Mouse (Mus musculus) hindbrain, embryonic 11.5 days (tissue): ENCODE measurements around the gene Alx3. TPM values are rescaled to one million over a fixed set of nuclear protein-coding genes. Genes with fewer than 3 reads are reported as not detected.

Experiments used
- ATAC-seq: fragments of 200-750 bp; cut with Nextera tagmentation; 2 replicates; pipeline ENCODE4 v1.8.0; 2017; ENCODE audit warnings: mild to moderate bottlenecking, moderate TSS enrichment, moderate library complexity; ENCODE audit not compliant: low FRiP score
- DNase-seq: peaks from one replicate; pipeline ENCODE4 v3.0.0-alpha.2; 2015; ENCODE audit warnings: low spot score
- H3K27ac ChIP-seq: fragments of 300-500 bp; sonication (generic); 2 replicates; pipeline ENCODE4 v1.5.1; 2014; ENCODE audit warnings: mild to moderate bottlenecking, low read depth, low read length
- H3K27me3 ChIP-seq: fragments of 300-500 bp; sonication (generic); 2 replicates; pipeline ENCODE4 v1.6.1; 2014; ENCODE audit warnings: mild to moderate bottlenecking, low read length, moderate library complexity, mixed read lengths; ENCODE audit not compliant: control insufficient read depth, insufficient read depth
- H3K36me3 ChIP-seq: fragments of 300-500 bp; sonication (generic); 2 replicates; pipeline ENCODE4 v1.6.1; 2014; ENCODE audit warnings: mild to moderate bottlenecking, low read length, moderate library complexity, mixed read lengths; ENCODE audit not compliant: control insufficient read depth, insufficient read depth
- H3K4me1 ChIP-seq: fragments of 300-500 bp; sonication (generic); replicated peaks from 2 replicates; pipeline ENCODE4 v1.6.1; 2014; ENCODE audit warnings: low read length, mixed read lengths; ENCODE audit not compliant: control insufficient read depth, insufficient read depth
- H3K4me2 ChIP-seq: fragments of 300-500 bp; sonication (generic); replicated peaks from 2 replicates; pipeline ENCODE4 v1.6.1; 2014; ENCODE audit warnings: mild to moderate bottlenecking, low read depth, low read length
- H3K4me3 ChIP-seq: fragments of 300-500 bp; sonication (generic); 2 replicates; pipeline ENCODE4 v1.5.1; 2014; ENCODE audit warnings: low read depth, low read length
- H3K9ac ChIP-seq: fragments of 300-500 bp; sonication (generic); 2 replicates; pipeline ENCODE4 v1.6.1; 2014; ENCODE audit warnings: low read depth, low read length
- H3K9me3 ChIP-seq: fragments of 300-500 bp; sonication (generic); 2 replicates; pipeline ENCODE4 v1.6.1; 2016; ENCODE audit warnings: low read length; ENCODE audit not compliant: control insufficient read depth
- WGBS: fragments of 180-500 bp; shearing (Covaris S2); extraction: QIAGEN DNeasy Blood & Tissue Kit; methylation state at CpG from one replicate; pipeline ENCODE4 v1.1.7; 2014; 5-methylcytosine and 5-hydroxymethylcytosine counted together
- polyA plus RNA-seq: library from polyadenylated mRNA; unstranded; fragments of >200 nt; fragmentation: Nextera tagmentation; extraction: Ambion mirVana; gene quantifications from 2 replicates; pipeline ENCODE4 v1.2.1, GENCODE M21; 2014

The Alx3 gene
- polyA plus RNA-seq, 1 experiment from 2014 or later, result 0.73 TPM

DNA sequence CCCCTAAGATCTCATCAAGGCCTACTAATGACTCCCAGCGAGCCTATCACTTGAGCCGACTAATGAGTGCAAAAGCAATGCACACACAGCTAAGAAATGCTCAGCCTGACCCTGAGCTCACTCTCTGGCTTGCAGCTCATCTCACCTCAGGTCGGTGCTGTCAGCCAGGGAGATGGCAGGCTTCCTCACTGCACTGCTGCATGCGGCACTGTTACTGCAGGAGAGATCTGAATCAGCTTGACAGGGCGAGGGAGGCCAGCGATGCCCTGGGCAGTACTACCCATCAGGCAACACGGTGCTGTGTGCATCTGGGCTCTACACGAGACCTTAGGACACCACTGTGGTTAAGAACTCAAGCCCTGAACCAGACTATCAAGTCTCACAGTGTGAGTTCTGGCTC, 30.7 kb downstream of the Alx3 start:
- H3K27me3 ChIP-seq, result no peaks in the 10 kb centered on the region
- H3K9ac ChIP-seq, result no peak overlapping the region
- no peaks in the 10 kb centered on the region for H3K9me3 ChIP-seq
- WGBS, result 94% methylated on average over 8 of the region's 8 CpGs
- peaks cover 31% of the 10 kb centered on the region for H3K36me3 ChIP-seq
- H3K4me1 ChIP-seq, result no peaks in the 10 kb centered on the region
- H3K4me2 ChIP-seq, result no peak overlapping the region
- no peak for DNase-seq
- H3K27ac ChIP-seq, result no peak overlapping the region
- ATAC-seq, result no peak
- H3K4me3 ChIP-seq, result no peak overlapping the region

DNA sequence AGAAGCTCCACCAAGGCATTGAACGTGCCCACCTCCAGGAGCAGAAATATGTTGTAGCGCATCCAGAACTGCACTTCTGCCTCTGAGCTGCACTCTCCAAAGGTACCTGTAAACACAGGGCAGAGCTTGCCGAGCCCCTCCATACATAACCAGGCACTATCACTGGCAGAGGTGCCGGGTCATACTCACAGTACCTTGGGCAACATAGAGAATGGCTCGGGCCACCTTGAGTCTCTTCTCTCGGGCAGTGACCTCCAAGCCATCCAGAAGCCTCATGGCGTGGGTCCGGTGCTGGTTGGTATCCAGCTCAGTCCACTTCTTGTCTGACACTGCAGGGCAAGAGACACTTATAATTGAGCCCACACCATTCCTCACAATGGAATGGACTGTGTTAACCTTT, 31.9 kb downstream of the Alx3 start:
- Histone ChIP-seq H3K4me3 (no peak overlapping the region), H3K9ac (no peak overlapping the region), H3K4me2 (no peak overlapping the region), H3K4me1 (no peaks in the 10 kb centered on the region), H3K27ac (no peak overlapping the region), H3K9me3 (no peaks in the 10 kb centered on the region), H3K36me3 (peaks cover 25% of the 10 kb centered on the region), H3K27me3 (no peaks in the 10 kb centered on the region)
- ATAC-seq (no peak), DNase-seq (no peak)
- 96% methylated on average over 8 of the region's 8 CpGs for WGBS

- Histone ChIP-seq H3K27me3 (no peaks in the 10 kb centered on the region), H3K4me3 (no peak overlapping the region), H3K9ac (no peak overlapping the region), H3K27ac (no peak overlapping the region), H3K9me3 (no peaks in the 10 kb centered on the region), H3K36me3 (peaks cover 23% of the 10 kb centered on the region), H3K4me1 (no peaks in the 10 kb centered on the region), H3K4me2 (no peak overlapping the region)
- no peak for DNase-seq
- WGBS, result 90% methylated on average over 7 of the region's 7 CpGs
- no peak for ATAC-seq
Observed at GRCm38 (mm10) chr3:107627641-107628040, 32.8 kb downstream of the Alx3 start.

DNA sequence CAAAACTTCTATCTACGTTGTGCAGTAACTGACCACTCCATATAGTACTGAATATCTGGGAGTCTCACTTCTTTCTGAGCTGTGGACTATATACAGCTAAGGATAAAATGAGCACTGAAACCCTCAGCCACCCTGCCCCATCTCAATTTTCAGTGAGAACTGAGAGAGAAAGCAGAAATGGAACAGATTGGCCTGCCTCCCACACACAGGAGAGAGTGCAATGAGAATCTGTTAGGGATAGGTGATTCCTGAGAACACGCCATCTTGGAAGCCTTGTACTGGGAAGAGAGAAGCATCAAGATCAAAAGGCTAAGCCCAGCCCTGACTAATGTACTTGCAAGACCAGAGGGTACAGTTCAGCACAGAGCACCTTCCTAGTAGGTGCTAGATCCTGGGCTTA, 33.7 kb downstream of the Alx3 start:
- Histone ChIP-seq H3K4me2 (no peak overlapping the region), H3K4me1 (no peaks in the 10 kb centered on the region), H3K9me3 (no peaks in the 10 kb centered on the region), H3K9ac (no peak overlapping the region), H3K27me3 (no peaks in the 10 kb centered on the region), H3K4me3 (no peak overlapping the region), H3K36me3 (peaks cover 20% of the 10 kb centered on the region), H3K27ac (no peak overlapping the region)
- DNase-seq (no peak), ATAC-seq (no peak)
- 94% methylated on average over 2 of the region's 2 CpGs for WGBS

- Histone ChIP-seq H3K36me3 (peaks cover 16% of the 10 kb centered on the region), H3K4me2 (no peak overlapping the region), H3K9me3 (no peaks in the 10 kb centered on the region), H3K4me1 (no peaks in the 10 kb centered on the region), H3K27ac (no peak overlapping the region), H3K9ac (no peak overlapping the region), H3K27me3 (no peaks in the 10 kb centered on the region), H3K4me3 (no peak overlapping the region)
- DNase-seq, result no peak
- ATAC-seq, result no peak
- WGBS, result 95% methylated on average over 4 of the region's 4 CpGs
Observed at GRCm38 (mm10) chr3:107629411-107629810, 34.6 kb downstream of the Alx3 start.

- no peaks in the 10 kb centered on the region for H3K9me3 ChIP-seq
- peaks cover 7% of the 10 kb centered on the region for H3K36me3 ChIP-seq
- under 1% methylated on average over 48 of the region's 48 CpGs for WGBS
- H3K4me2 ChIP-seq, result peak within 1 kb of the TSS; percentile 73
- no peaks in the 10 kb centered on the region for H3K4me1 ChIP-seq
- no peaks in the 10 kb centered on the region for H3K27me3 ChIP-seq
- ATAC-seq (peak; percentile 88), DNase-seq (peak; percentile 76)
- peak within 1 kb of the TSS; percentile 93 for H3K27ac ChIP-seq
- H3K4me3 ChIP-seq, result peak within 1 kb of the TSS; percentile 98
- peak within 1 kb of the TSS; percentile 98 for H3K9ac ChIP-seq
Observed at GRCm38 (mm10) chr3:107630682-107631522, 36.1 kb downstream of the Alx3 start, which contains the start of gene Gm10961. Gene Gm10961, plus strand, starts transcription at chr3:107631322.

- DNase-seq (peak; percentile 94), ATAC-seq (peak; percentile 96)
- Histone ChIP-seq H3K27me3 (no peaks in the 10 kb centered on the region), H3K9me3 (no peaks in the 10 kb centered on the region), H3K9ac (peak within 1 kb of the TSS; percentile 98), H3K36me3 (peaks cover 4% of the 10 kb centered on the region), H3K4me3 (peak within 1 kb of the TSS; percentile 98), H3K4me1 (no peaks in the 10 kb centered on the region), H3K27ac (peak within 1 kb of the TSS; percentile 93), H3K4me2 (peak within 1 kb of the TSS; percentile 73)
- WGBS, result 0% methylated on average over 35 of the region's 35 CpGs
Observed at GRCm38 (mm10) chr3:107631523-107631958, 36.7 kb downstream of the Alx3 start, which contains the start of gene Strip1. Gene Strip1, minus strand, starts transcription at chr3:107631694.

DNA sequence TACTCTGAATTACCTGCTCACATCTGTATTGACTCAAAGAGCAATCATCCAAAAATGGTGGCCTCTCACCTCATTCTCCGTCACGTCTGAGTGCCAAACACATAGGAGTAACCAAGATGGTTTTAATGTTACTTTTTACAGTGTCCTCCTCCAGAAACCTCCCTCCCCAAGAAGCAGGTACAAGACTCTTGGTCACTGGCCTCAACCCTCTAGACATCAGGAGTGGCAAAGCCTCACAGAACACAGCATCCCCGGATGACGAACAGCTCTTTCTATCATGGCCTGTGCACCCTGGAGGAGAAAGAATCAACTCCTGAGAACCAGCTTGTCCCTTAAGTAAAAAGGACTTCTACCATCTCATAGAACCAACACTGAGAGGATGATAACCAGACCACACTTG, 38.0 kb downstream of the Alx3 start:
- H3K9ac ChIP-seq, result no peak overlapping the region
- ATAC-seq (no peak), DNase-seq (no peak)
- no peak overlapping the region for H3K4me2 ChIP-seq
- H3K36me3 ChIP-seq, result no peaks in the 10 kb centered on the region
- H3K27me3 ChIP-seq, result no peaks in the 10 kb centered on the region
- 89% methylated on average over 4 of the region's 4 CpGs for WGBS
- H3K9me3 ChIP-seq, result no peaks in the 10 kb centered on the region
- H3K27ac ChIP-seq, result no peak overlapping the region
- H3K4me1 ChIP-seq, result no peaks in the 10 kb centered on the region
- H3K4me3 ChIP-seq, result no peak overlapping the region

GRCm38 (mm10) chr3:107633906-107634305, 39.1 kb downstream of the Alx3 start:
- H3K4me1 ChIP-seq, result no peaks in the 10 kb centered on the region
- ATAC-seq (no peak), DNase-seq (no peak)
- H3K27ac ChIP-seq, result no peak overlapping the region
- H3K36me3 ChIP-seq, result no peaks in the 10 kb centered on the region
- 88% methylated on average over 9 of the region's 9 CpGs for WGBS
- no peaks in the 10 kb centered on the region for H3K27me3 ChIP-seq
- no peak overlapping the region for H3K9ac ChIP-seq
- no peak overlapping the region for H3K4me2 ChIP-seq
- H3K4me3 ChIP-seq, result no peak overlapping the region
- no peaks in the 10 kb centered on the region for H3K9me3 ChIP-seq
